Mouse (Mus musculus): Measurements from ENCODE around the gene Olfr935. TPM values are rescaled to one million over a fixed set of nuclear protein-coding genes. Genes with fewer than 3 reads are reported as not detected.

Gene Olfr935
- total RNA-seq (2014; rRNA removed) (not detected in 2 replicates), polyA plus RNA-seq (2015; fragmentation: Nextera tagmentation; extraction: Ambion mirVana) (not detected in 2 replicates)

- Histone ChIP-seq H3K9ac (replicated peaks; ENCODE audit: low read length, poor library complexity, severe bottlenecking) (no peak within 1 kb of the TSS), H3K4me3 (ENCODE audit: low read depth, low read length) (no peak within 1 kb of the TSS), H3K36me3 (ENCODE audit: insufficient read depth, low read length) (no peaks in the 10 kb centered on the region), H3K4me2 (ENCODE audit: low read depth, low read length, poor library complexity, severe bottlenecking) (no peak within 1 kb of the TSS), H3K4me1 (ENCODE audit: insufficient read depth, low read length) (no peaks in the 10 kb centered on the region), H3K27ac (ENCODE audit: low read depth, low read length) (no peak within 1 kb of the TSS), H3K27me3 (ENCODE audit: insufficient read depth, low read length) (no peaks in the 10 kb centered on the region), H3K9me3 (ENCODE audit: low read length) (no peaks in the 10 kb centered on the region)
- 77% methylated on average over 2 of the region's 2 CpGs for WGBS
- no peak for ATAC-seq (ENCODE audit: low FRiP score)
- TF ChIP-seq CTCF (IDR thresholded peaks at IDR 0.05): no peak
- DNase-seq (ENCODE audit: low spot score): no peak
These were observed at the start of gene Olfr935 for GRCm38 (mm10) chr9:38999583-38999982. TSS of gene Olfr935 (minus strand) at chr9:38999683.

- no peak for DNase-seq (ENCODE audit: low spot score)
- no peaks in the 10 kb centered on the region for H3K4me1 ChIP-seq (ENCODE audit: insufficient read depth, low read length)
- no peak for TF ChIP-seq CTCF (IDR thresholded peaks at IDR 0.05)
- no peak within 1 kb of the TSS for H3K4me3 ChIP-seq (ENCODE audit: low read depth, low read length)
- H3K27ac ChIP-seq (ENCODE audit: low read depth, low read length): no peak within 1 kb of the TSS
- no peak for ATAC-seq (ENCODE audit: low FRiP score)
- no peaks in the 10 kb centered on the region for H3K27me3 ChIP-seq (ENCODE audit: insufficient read depth, low read length)
- H3K36me3 ChIP-seq (ENCODE audit: insufficient read depth, low read length): no peaks in the 10 kb centered on the region
- 89% methylated on average over 1 of the region's 1 CpGs for WGBS
- H3K4me2 ChIP-seq (ENCODE audit: low read depth, low read length, poor library complexity, severe bottlenecking): no peak within 1 kb of the TSS
- H3K9ac ChIP-seq (replicated peaks; ENCODE audit: low read length, poor library complexity, severe bottlenecking): no peak within 1 kb of the TSS
- H3K9me3 ChIP-seq (ENCODE audit: low read length): no peaks in the 10 kb centered on the region
These were observed 23.8 kb upstream of the Olfr935 start, which contains the start of gene Olfr146 for GRCm38 (mm10) chr9:39023277-39023676. TSS of gene Olfr146 (minus strand) at chr9:39023377.

- no peak for ATAC-seq (ENCODE audit: low FRiP score)
- 90% methylated on average over 2 of the region's 2 CpGs for WGBS
- no peak for DNase-seq (ENCODE audit: low spot score)
- H3K4me3 ChIP-seq (ENCODE audit: low read depth, low read length): no peak within 1 kb of the TSS
- H3K4me1 ChIP-seq (ENCODE audit: insufficient read depth, low read length): no peaks in the 10 kb centered on the region
- H3K9me3 ChIP-seq (ENCODE audit: low read length): no peaks in the 10 kb centered on the region
- TF ChIP-seq CTCF (IDR thresholded peaks at IDR 0.05): no peak
- no peak within 1 kb of the TSS for H3K9ac ChIP-seq (replicated peaks; ENCODE audit: low read length, poor library complexity, severe bottlenecking)
- no peaks in the 10 kb centered on the region for H3K36me3 ChIP-seq (ENCODE audit: insufficient read depth, low read length)
- no peak within 1 kb of the TSS for H3K27ac ChIP-seq (ENCODE audit: low read depth, low read length)
- H3K4me2 ChIP-seq (ENCODE audit: low read depth, low read length, poor library complexity, severe bottlenecking): no peak within 1 kb of the TSS
- H3K27me3 ChIP-seq (ENCODE audit: insufficient read depth, low read length): no peaks in the 10 kb centered on the region
These were observed 11.3 kb downstream of the Olfr935 start, which contains the start of gene Olfr934 for GRCm38 (mm10) chr9:38988215-38988614. TSS of gene Olfr934 (minus strand) at chr9:38988315.

- Histone ChIP-seq H3K4me2 (ENCODE audit: low read depth, low read length, poor library complexity, severe bottlenecking) (no peak within 1 kb of the TSS), H3K36me3 (ENCODE audit: insufficient read depth, low read length) (no peaks in the 10 kb centered on the region), H3K4me1 (ENCODE audit: insufficient read depth, low read length) (no peaks in the 10 kb centered on the region), H3K4me3 (ENCODE audit: low read depth, low read length) (no peak within 1 kb of the TSS), H3K27me3 (ENCODE audit: insufficient read depth, low read length) (no peaks in the 10 kb centered on the region), H3K9ac (replicated peaks; ENCODE audit: low read length, poor library complexity, severe bottlenecking) (no peak within 1 kb of the TSS), H3K27ac (ENCODE audit: low read depth, low read length) (no peak within 1 kb of the TSS), H3K9me3 (ENCODE audit: low read length) (no peaks in the 10 kb centered on the region)
- no peak for DNase-seq (ENCODE audit: low spot score)
- no peak for TF ChIP-seq CTCF (IDR thresholded peaks at IDR 0.05)
- 85% methylated on average over 4 of the region's 4 CpGs for whole genome bisulfite sequencing
- no peak for ATAC-seq (ENCODE audit: low FRiP score)
These were observed 27.5 kb downstream of the Olfr935 start, which contains the start of gene Olfr933 for GRCm38 (mm10) chr9:38972013-38972412. TSS of gene Olfr933 (plus strand) at chr9:38972313.

- H3K9me3 ChIP-seq (ENCODE audit: low read length): no peaks in the 10 kb centered on the region
- no peak overlapping the region for H3K4me2 ChIP-seq (ENCODE audit: low read depth, low read length, poor library complexity, severe bottlenecking)
- no peaks in the 10 kb centered on the region for H3K36me3 ChIP-seq (ENCODE audit: insufficient read depth, low read length)
- 91% methylated on average over 4 of the region's 4 CpGs for WGBS
- ATAC-seq (ENCODE audit: low FRiP score) (no peak), DNase-seq (ENCODE audit: low spot score) (peak; percentile 24)
- no peak overlapping the region for H3K4me3 ChIP-seq (ENCODE audit: low read depth, low read length)
- H3K27me3 ChIP-seq (ENCODE audit: insufficient read depth, low read length): no peaks in the 10 kb centered on the region
- H3K9ac ChIP-seq (replicated peaks; ENCODE audit: low read length, poor library complexity, severe bottlenecking): no peak overlapping the region
- H3K27ac ChIP-seq (ENCODE audit: low read depth, low read length): no peak overlapping the region
- H3K4me1 ChIP-seq (ENCODE audit: insufficient read depth, low read length): no peaks in the 10 kb centered on the region
- peak; percentile 26; the same call in 1 of the 2 replicates for TF ChIP-seq CTCF (IDR thresholded peaks at IDR 0.05)
These were observed 45.4 kb downstream of the Olfr935 start for GRCm38 (mm10) chr9:38954124-38954416.

- no peak for DNase-seq (ENCODE audit: low spot score)
- no peak for TF ChIP-seq CTCF (IDR thresholded peaks at IDR 0.05)
These were observed 45.9 kb downstream of the Olfr935 start for GRCm38 (mm10) chr9:38953401-38954123.

More at GRCm38 (mm10) chr9:38953401-38954123, 45.9 kb downstream of the Olfr935 start:
- Histone ChIP-seq H3K9ac (replicated peaks; ENCODE audit: low read length, poor library complexity, severe bottlenecking) (no peak overlapping the region), H3K27ac (ENCODE audit: low read depth, low read length) (no peak overlapping the region), H3K4me2 (ENCODE audit: low read depth, low read length, poor library complexity, severe bottlenecking) (no peak overlapping the region), H3K4me3 (ENCODE audit: low read depth, low read length) (no peak overlapping the region), H3K4me1 (ENCODE audit: insufficient read depth, low read length) (no peaks in the 10 kb centered on the region), H3K36me3 (ENCODE audit: insufficient read depth, low read length) (no peaks in the 10 kb centered on the region), H3K9me3 (ENCODE audit: low read length) (no peaks in the 10 kb centered on the region), H3K27me3 (ENCODE audit: insufficient read depth, low read length) (no peaks in the 10 kb centered on the region)
- no peak for ATAC-seq (ENCODE audit: low FRiP score)
- 81% methylated on average over 7 of the region's 7 CpGs for WGBS

Small RNA genes within 50 kb of the gene (microRNA-seq; reads per million reads assigned to microRNA genes)
- gene Gm25529 (ENCODE audit: borderline number of aligned reads): not detected

Other genes with a start within 250 kb of the Olfr935 start
- gene Olfr920, start 247.4 kb downstream of the Olfr935 start, total RNA-seq (2014; rRNA removed): under 0.01 and 0.05 TPM in 2 replicates
- gene Olfr920, start 247.4 kb downstream of the Olfr935 start, polyA plus RNA-seq (2015; fragmentation: Nextera tagmentation; extraction: Ambion mirVana): 0.02 and 0.04 TPM in 2 replicates
- not detected in 2 replicates for gene Olfr921, start 226.6 kb downstream of the Olfr935 start, total RNA-seq (2014; rRNA removed)
- gene Olfr921, start 226.6 kb downstream of the Olfr935 start, polyA plus RNA-seq (2015; fragmentation: Nextera tagmentation; extraction: Ambion mirVana): not detected in 2 replicates
- not detected in 2 replicates for gene Olfr922, start 185.1 kb downstream of the Olfr935 start, total RNA-seq (2014; rRNA removed)
- not detected in 2 replicates for gene Olfr922, start 185.1 kb downstream of the Olfr935 start, polyA plus RNA-seq (2015; fragmentation: Nextera tagmentation; extraction: Ambion mirVana)
- gene Olfr923, start 173.1 kb downstream of the Olfr935 start, total RNA-seq (2014; rRNA removed): not detected in 2 replicates
- gene Olfr923, start 173.1 kb downstream of the Olfr935 start, polyA plus RNA-seq (2015; fragmentation: Nextera tagmentation; extraction: Ambion mirVana): not detected in 2 replicates
- gene Olfr924, start 155.2 kb downstream of the Olfr935 start, total RNA-seq (2014; rRNA removed): not detected in 2 replicates
- gene Olfr924, start 155.2 kb downstream of the Olfr935 start, polyA plus RNA-seq (2015; fragmentation: Nextera tagmentation; extraction: Ambion mirVana): not detected in 2 replicates
- gene Olfr26, start 144.6 kb downstream of the Olfr935 start, total RNA-seq (2014; rRNA removed): not detected in 2 replicates
- not detected in 2 replicates for gene Olfr26, start 144.6 kb downstream of the Olfr935 start, polyA plus RNA-seq (2015; fragmentation: Nextera tagmentation; extraction: Ambion mirVana)
- not detected in 2 replicates for gene Olfr926, start 122.6 kb downstream of the Olfr935 start, total RNA-seq (2014; rRNA removed)
- gene Olfr926, start 122.6 kb downstream of the Olfr935 start, polyA plus RNA-seq (2015; fragmentation: Nextera tagmentation; extraction: Ambion mirVana): not detected in 2 replicates
- not detected in 2 replicates for gene Olfr930, start 69.9 kb downstream of the Olfr935 start, total RNA-seq (2014; rRNA removed)
- gene Olfr930, start 69.9 kb downstream of the Olfr935 start, polyA plus RNA-seq (2015; fragmentation: Nextera tagmentation; extraction: Ambion mirVana): not detected in 2 replicates
- gene Olfr933, start 27.4 kb downstream of the Olfr935 start, total RNA-seq (2014; rRNA removed): not detected in 2 replicates
- not detected in 2 replicates for gene Olfr933, start 27.4 kb downstream of the Olfr935 start, polyA plus RNA-seq (2015; fragmentation: Nextera tagmentation; extraction: Ambion mirVana)
- gene Olfr934, start 11.4 kb downstream of the Olfr935 start, total RNA-seq (2014; rRNA removed): not detected in 2 replicates
- gene Olfr934, start 11.4 kb downstream of the Olfr935 start, polyA plus RNA-seq (2015; fragmentation: Nextera tagmentation; extraction: Ambion mirVana): not detected in 2 replicates
- not detected in 2 replicates for gene Olfr146, start 23.7 kb upstream of the Olfr935 start, total RNA-seq (2014; rRNA removed)
- not detected in 2 replicates for gene Olfr146, start 23.7 kb upstream of the Olfr935 start, polyA plus RNA-seq (2015; fragmentation: Nextera tagmentation; extraction: Ambion mirVana)
- gene Olfr937, start 65.3 kb upstream of the Olfr935 start, total RNA-seq (2014; rRNA removed): not detected in 2 replicates
- gene Olfr937, start 65.3 kb upstream of the Olfr935 start, polyA plus RNA-seq (2015; fragmentation: Nextera tagmentation; extraction: Ambion mirVana): not detected in 2 replicates
- gene Olfr938, start 79.2 kb upstream of the Olfr935 start, total RNA-seq (2014; rRNA removed): not detected in 2 replicates
- gene Olfr938, start 79.2 kb upstream of the Olfr935 start, polyA plus RNA-seq (2015; fragmentation: Nextera tagmentation; extraction: Ambion mirVana): not detected in 2 replicates
- not detected in 2 replicates for gene Olfr27, start 128.4 kb upstream of the Olfr935 start, total RNA-seq (2014; rRNA removed)
- gene Olfr27, start 128.4 kb upstream of the Olfr935 start, polyA plus RNA-seq (2015; fragmentation: Nextera tagmentation; extraction: Ambion mirVana): not detected in 2 replicates
- not detected in 2 replicates for gene Olfr943, start 166.6 kb upstream of the Olfr935 start, total RNA-seq (2014; rRNA removed)
- gene Olfr943, start 166.6 kb upstream of the Olfr935 start, polyA plus RNA-seq (2015; fragmentation: Nextera tagmentation; extraction: Ambion mirVana): not detected in 2 replicates
- not detected in 2 replicates for gene Olfr944, start 202.2 kb upstream of the Olfr935 start, total RNA-seq (2014; rRNA removed)
- gene Olfr944, start 202.2 kb upstream of the Olfr935 start, polyA plus RNA-seq (2015; fragmentation: Nextera tagmentation; extraction: Ambion mirVana): not detected in 2 replicates

Data from midbrain, postnatal 0 days (tissue).